15 mouse cellular contexts compared by ENCODE assay signal in the genomic region with DNA sequence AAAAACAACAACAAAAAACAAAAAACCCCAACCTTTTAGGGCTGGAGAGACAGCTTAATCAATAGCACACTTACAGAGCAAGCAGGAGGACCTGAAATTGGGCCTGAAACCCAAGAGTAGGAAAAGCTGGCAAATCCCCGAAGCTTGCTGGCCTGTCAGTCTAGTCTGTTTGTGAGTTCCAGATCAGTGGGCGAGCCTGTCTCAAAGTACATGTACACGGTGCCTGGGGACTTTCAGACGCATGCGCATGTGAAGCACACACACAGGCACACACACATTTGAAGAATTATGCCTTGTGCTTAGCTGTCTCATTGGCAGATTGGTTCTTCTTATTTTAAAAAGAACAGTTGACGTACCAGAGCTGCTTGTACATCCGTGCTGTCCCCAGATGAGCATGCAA. TPM values are rescaled to one million over a fixed set of nuclear protein-coding genes. Genes with fewer than 3 reads are reported as not detected.
DNase-seq lines count a peak whose midpoint lies in the region.
"Had no signal": no experiment of that assay in that cellular context is flagged by ENCODE, and none has a peak within 500 bp of the region (broad histone marks: within the 10 kb centered on the region; RNA-seq: fewer than 3 reads in every experiment).

No protein-coding gene starts in this region.

- intact Hi-C loops in left cerebral cortex, postnatal 25 days (cut with DNase I) = no loop called here
- intact Hi-C loops in left cerebral cortex, postnatal 4 days (cut with DNase I) = no loop called here

- peak; percentile 24 to 43 for DNase-seq in left cerebral cortex, postnatal 25 days (ENCODE audit: low spot score in 2 of 2)
- DNase-seq in left cerebral cortex, postnatal 4 days = no peak
- peak; percentile 63 to 66 for DNase-seq in kidney, adult 8-10 months
- DNase-seq in kidney, postnatal 25 days = peak; percentile 64 to 83
- DNase-seq in telencephalon, adult 2 months (ENCODE audit: low read depth, low spot score) = peak; percentile 48
- DNase-seq in adrenal gland, postnatal 14 days = no peak
- no peak for DNase-seq in c-Kit-positive CD71-positive TER-119-positive erythroid progenitor cells, embryonic 14.5 days (ENCODE audit: low spot score)
- DNase-seq: adrenal gland, postnatal 10 days; cerebellum, adult 11-12 months; cerebellum, postnatal 14 days; gastrocnemius, postnatal 10 days; heart, adult 18-20 months; lung, embryonic 14.5 days; lung, postnatal 36 days had no signal

RNA-seq across cellular contexts. Expression of gene Slc24a4, which starts 25.3 kb away (rescaled TPM):
- total RNA-seq in left cerebral cortex, postnatal 25 days (2021) = 10 to 100 TPM; 37.4 to 44.6 TPM
- 1 to 10 TPM; 3.7 to 6.8 TPM for total RNA-seq in left cerebral cortex, postnatal 4 days (2021)
- 0.60 and 0.85 TPM in 2 replicates for total RNA-seq in adrenal gland, postnatal 14 days (2021)
- total RNA-seq: megakaryocyte-erythroid progenitor cell, adult 5-6 weeks had no signal

Comparison
In these comparisons a context has a peak if more than half of its experiments do, and no peak if none do; other contexts are left out.
1. DNase-seq: peak in left cerebral cortex, postnatal 25 days (2 of 2), kidney, adult 8-10 months (2 of 2), kidney, postnatal 25 days (2 of 2) and telencephalon, adult 2 months (single experiment); none in left cerebral cortex, postnatal 4 days (single experiment), adrenal gland, postnatal 14 days (single experiment) and c-Kit-positive CD71-positive TER-119-positive erythroid progenitor cells, embryonic 14.5 days (single experiment).
2. RNA of gene Slc24a4, which starts 25.3 kb away (total RNA-seq): 37.4 to 44.6 TPM in left cerebral cortex, postnatal 25 days; 3.7 to 6.8 TPM in left cerebral cortex, postnatal 4 days and 0.60 to 0.85 TPM in adrenal gland, postnatal 14 days; every median in the first group is over 4 times any median in the second.